Mouse (Mus musculus) olfactory bulb, adult 2 months (tissue): Measurements from ENCODE around the gene Sp140. TPM values are rescaled to one million over a fixed set of nuclear protein-coding genes. Genes with fewer than 3 reads are reported as not detected.

Source experiments
- H3K27ac ChIP-seq: fragments of 200-500 bp; 2 replicates; pipeline ENCODE4 v1.5.1; 2012; ENCODE audit warnings: low read depth, low read length; ENCODE audit not compliant: insufficient read depth
- H3K4me1 ChIP-seq: fragments of 200-500 bp; 2 replicates; pipeline ENCODE4 v1.6.1; 2012; ENCODE audit warnings: low read length; ENCODE audit not compliant: control insufficient read depth, insufficient read depth
- H3K4me3 ChIP-seq: fragments of 200-500 bp; 2 replicates; pipeline ENCODE4 v1.5.1; 2012; ENCODE audit warnings: mild to moderate bottlenecking, low read depth, low read length, moderate library complexity; ENCODE audit not compliant: insufficient read depth
- CTCF ChIP-seq: fragments of 200-500 bp; IDR thresholded peaks from 2 replicates; pipeline ENCODE4 v1.5.1; 2012; ENCODE audit warnings: low read depth, mild to moderate bottlenecking, low read length, moderate library complexity; ENCODE audit not compliant: insufficient read depth
- POLR2A ChIP-seq: fragments of 200-500 bp; IDR thresholded peaks from 2 replicates; pipeline ENCODE4 v1.6.1; 2012; ENCODE audit warnings: mild to moderate bottlenecking, low read depth, low read length, moderate library complexity; ENCODE audit not compliant: insufficient read depth
- WGBS: fragments of 180-500 bp; shearing (Covaris S2); methylation state at CpG from one replicate; pipeline ENCODE4 v1.1.7; 2018; 5-methylcytosine and 5-hydroxymethylcytosine counted together
- polyA plus RNA-seq: library from polyadenylated mRNA; stranded (reverse); fragments of >200 nt; gene quantifications from 2 replicates; pipeline ENCODE4 v1.2.4, GENCODE M21; 2012; ENCODE audit warnings: low replicate concordance; ENCODE audit not compliant: missing spikeins, insufficient read depth, insufficient read length

Gene Sp140
- polyA plus RNA-seq, 1 experiment: not detected

DNA sequence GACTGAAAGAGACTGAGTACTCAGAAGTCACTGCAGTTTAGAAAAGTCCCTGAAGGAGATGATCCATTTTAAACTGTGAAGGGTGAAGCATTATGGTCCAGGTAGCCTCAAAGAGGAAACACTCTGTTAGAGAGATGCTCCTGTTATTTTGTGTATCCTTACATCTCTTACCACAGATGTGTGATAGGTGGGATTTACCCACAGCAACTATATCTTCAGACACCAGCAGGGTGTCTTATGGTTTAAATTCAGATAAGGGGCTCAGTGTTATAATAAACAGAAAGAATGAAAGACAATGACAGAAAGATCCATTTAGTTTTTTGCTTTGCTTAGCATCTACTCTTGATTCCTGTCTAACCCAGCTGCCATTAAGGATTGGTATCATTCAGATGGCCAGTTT is 64.1 kb downstream of the Sp140 start:
- H3K27ac ChIP-seq: no peak overlapping the region
- H3K4me1 ChIP-seq: no peaks in the 10 kb centered on the region
- TF ChIP-seq POLR2A: no peak
- no peak for TF ChIP-seq CTCF
- H3K4me3 ChIP-seq: no peak overlapping the region

DNA sequence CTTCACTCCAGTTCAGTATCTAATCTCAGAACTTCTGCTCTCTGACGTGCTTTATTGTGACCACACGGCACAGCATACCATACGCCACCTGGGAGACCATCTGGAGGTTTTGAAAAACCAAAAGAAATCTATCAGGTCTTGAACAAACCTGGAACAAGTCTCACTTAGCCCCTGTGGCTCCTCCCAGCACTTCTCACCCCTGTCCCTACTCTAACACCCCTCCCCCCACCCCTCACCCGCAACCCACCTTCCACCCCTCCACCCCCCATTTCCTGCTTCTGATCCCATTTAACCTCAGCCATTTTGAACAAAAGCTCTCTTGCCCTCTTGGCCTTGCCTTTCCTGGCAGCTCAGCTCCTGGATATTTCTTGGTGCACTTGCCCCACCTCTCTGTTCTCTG is 80.0 kb downstream of the Sp140 start:
- H3K4me3 ChIP-seq: no peak overlapping the region
- no peaks in the 10 kb centered on the region for H3K4me1 ChIP-seq
- no peak overlapping the region for H3K27ac ChIP-seq
- 87% methylated on average over 4 of the region's 4 CpGs for WGBS
- TF ChIP-seq POLR2A (no peak), CTCF (no peak)

DNA sequence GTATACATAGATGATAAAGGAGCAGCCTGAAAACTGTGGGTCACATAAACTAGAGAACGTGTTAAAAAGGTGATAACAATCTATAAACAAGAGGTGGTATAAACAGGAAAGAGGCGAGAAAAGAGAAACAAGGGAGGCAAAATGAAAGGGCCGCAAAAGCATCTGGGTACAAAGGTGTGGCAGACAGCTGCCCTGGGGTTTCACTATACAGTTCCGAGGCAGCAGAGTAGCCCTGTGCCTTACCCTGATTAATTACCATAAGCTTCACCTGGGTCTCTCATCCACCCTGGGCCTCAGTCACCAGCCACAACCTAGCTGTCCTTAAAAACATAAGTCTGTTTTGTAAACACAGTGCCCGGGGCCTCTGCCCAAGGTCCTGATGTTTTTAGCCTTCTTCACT is 86.5 kb downstream of the Sp140 start:
- WGBS: 83% methylated on average over 5 of the region's 5 CpGs
- TF ChIP-seq CTCF (no peak), POLR2A (no peak)
- H3K4me1 ChIP-seq: no peaks in the 10 kb centered on the region
- H3K27ac ChIP-seq: no peak overlapping the region
- H3K4me3 ChIP-seq: no peak overlapping the region

DNA sequence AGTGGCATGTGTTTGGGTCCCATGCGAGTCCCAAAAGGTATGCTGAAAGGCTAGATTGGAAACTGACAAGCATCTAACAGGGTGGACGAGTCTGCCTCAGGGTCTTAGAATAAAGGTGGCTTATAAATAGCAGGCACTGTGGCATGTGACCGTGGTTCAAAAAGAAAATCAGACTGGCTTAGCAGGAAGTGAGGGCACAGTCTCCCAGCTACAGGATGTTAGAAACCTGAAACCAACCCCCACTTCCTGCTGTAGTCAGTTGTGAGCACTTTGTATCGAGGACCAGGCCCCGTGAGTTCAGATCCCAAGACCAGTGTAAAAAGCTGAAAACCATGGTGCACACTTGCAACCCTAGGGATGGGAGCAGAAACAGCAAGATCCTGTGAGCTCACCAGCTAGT is 87.2 kb downstream of the Sp140 start:
- WGBS: 76% methylated on average over 5 of the region's 5 CpGs
- Histone ChIP-seq H3K27ac (no peak overlapping the region), H3K4me1 (no peaks in the 10 kb centered on the region), H3K4me3 (no peak overlapping the region)
- TF ChIP-seq POLR2A: no peak
- TF ChIP-seq CTCF: no peak

DNA sequence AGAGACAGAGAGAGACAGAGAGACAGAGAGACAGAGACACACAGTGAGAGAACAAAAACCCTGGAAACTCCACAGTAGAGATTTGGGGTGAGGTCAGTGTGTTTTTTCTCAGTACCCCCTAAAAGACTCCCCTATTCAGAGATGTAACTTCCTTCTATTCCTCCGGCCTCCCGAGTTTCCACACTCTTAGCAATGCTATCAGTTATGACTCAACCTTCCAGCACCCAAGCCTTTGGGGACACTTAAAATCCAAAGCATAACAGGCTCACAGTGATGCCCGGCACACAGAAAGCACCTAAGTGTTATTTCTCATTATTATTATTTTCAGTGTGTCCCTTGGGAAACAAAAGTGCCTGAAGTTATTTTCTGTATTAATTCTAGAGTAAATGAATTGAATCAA is 90.4 kb downstream of the Sp140 start:
- WGBS: 84% methylated on average over 3 of the region's 3 CpGs
- TF ChIP-seq CTCF (no peak), POLR2A (no peak)
- Histone ChIP-seq H3K4me1 (no peaks in the 10 kb centered on the region), H3K4me3 (no peak overlapping the region), H3K27ac (no peak overlapping the region)

DNA sequence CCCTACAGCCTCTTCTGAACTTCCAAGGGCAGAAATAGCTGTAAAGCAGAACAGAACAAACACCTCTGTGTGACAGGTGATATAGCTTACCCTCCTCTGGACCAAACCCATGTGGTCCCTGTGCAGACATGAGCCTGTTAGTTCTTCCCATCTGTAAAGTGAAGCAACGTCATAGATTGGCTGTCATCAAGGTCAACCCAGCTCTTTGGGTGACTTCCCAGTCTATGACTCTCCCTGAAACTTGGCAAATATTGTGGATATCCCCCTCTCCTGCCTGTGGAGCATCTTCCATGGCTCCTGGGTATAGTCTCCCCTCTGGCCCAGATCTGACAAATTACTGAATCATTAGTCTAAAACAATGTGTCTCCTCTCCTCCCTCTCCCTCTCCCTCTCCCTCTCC is 92.1 kb downstream of the Sp140 start:
- Histone ChIP-seq H3K27ac (no peak overlapping the region), H3K4me1 (no peaks in the 10 kb centered on the region), H3K4me3 (no peak overlapping the region)
- TF ChIP-seq CTCF (no peak), POLR2A (no peak)
- 71% methylated on average over 1 of the region's 1 CpGs for WGBS

DNA sequence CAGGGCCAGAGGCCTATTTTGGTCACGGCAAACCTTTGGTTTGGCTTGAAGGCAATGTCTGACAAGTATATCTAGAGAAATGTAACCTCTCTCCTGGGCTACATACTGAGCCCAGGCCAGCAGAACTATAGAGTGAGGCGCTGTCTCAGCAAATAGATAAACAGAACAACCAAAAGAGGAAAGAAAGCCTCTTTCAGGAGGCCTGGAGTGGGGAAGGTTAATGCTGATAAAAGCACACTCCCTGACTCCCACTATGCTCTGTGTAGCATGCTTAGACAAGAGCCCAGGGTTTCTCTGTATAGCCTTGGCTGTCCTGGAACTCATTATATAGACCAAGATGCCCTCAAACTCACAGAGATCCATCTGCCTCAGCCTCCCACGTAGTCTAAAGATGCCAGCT is 93.1 kb downstream of the Sp140 start:
- WGBS: 68% methylated on average over 3 of the region's 3 CpGs
- Histone ChIP-seq H3K27ac (no peak overlapping the region), H3K4me1 (no peaks in the 10 kb centered on the region), H3K4me3 (no peak overlapping the region)
- no peak for TF ChIP-seq POLR2A
- TF ChIP-seq CTCF: no peak

Other genes with a start within 250 kb of the Sp140 start
- not detected in 2 replicates for gene G530012D18Rik, start 24.7 kb upstream of the Sp140 start, polyA plus RNA-seq
- gene Sp110, start 1.6 kb upstream of the Sp140 start, polyA plus RNA-seq: 241 TPM in 1 of 2 replicates, not detected in the other
- gene Sp100, start 49.6 kb downstream of the Sp140 start, polyA plus RNA-seq: 182 TPM in 1 of 2 replicates, not detected in the other
- not detected in 2 replicates for gene A630001G21Rik, start 178.3 kb downstream of the Sp140 start, polyA plus RNA-seq
- 256 TPM in 1 of 2 replicates, not detected in the other for gene Cab39, start 193.1 kb downstream of the Sp140 start, polyA plus RNA-seq